Mouse (Mus musculus) forebrain, embryonic 13.5 days (tissue): Measurements from ENCODE around the gene Gm21304. TPM values are rescaled to one million over a fixed set of nuclear protein-coding genes. Genes with fewer than 3 reads are reported as not detected.
A peak's percentile ranks its signal among the peaks of the same experiment; 100 is the strongest.
"Not testable (repeated sequence)": the region's sequence is repeated elsewhere in the genome, so short reads cannot be mapped to it uniquely, and the experiment has no call there.

Source experiments
- ATAC-seq: fragments of 200-750 bp; cut with Nextera tagmentation; 2 replicates; pipeline ENCODE4 v1.8.0; 2017
- H3K27ac ChIP-seq: fragments of 300-500 bp; sonication (generic); 2 replicates; pipeline ENCODE4 v1.5.1; 2015; ENCODE audit warnings: inconsistent platforms, mild to moderate bottlenecking, moderate library complexity
- H3K27me3 ChIP-seq: fragments of 300-500 bp; sonication (generic); 2 replicates; pipeline ENCODE4 v1.6.1; 2015; ENCODE audit warnings: mild to moderate bottlenecking, inconsistent platforms
- H3K36me3 ChIP-seq: fragments of 300-500 bp; sonication (generic); 2 replicates; pipeline ENCODE4 v1.6.1; 2015; ENCODE audit warnings: mild to moderate bottlenecking, inconsistent platforms; ENCODE audit not compliant: poor library complexity, severe bottlenecking
- H3K4me1 ChIP-seq: fragments of 300-500 bp; sonication (generic); 2 replicates; pipeline ENCODE4 v1.6.1; 2015; ENCODE audit warnings: inconsistent platforms
- H3K4me2 ChIP-seq: fragments of 300-500 bp; sonication (generic); 2 replicates; pipeline ENCODE4 v1.6.1; 2015; ENCODE audit warnings: inconsistent platforms, mild to moderate bottlenecking, moderate library complexity
- H3K4me3 ChIP-seq: fragments of 300-500 bp; sonication (generic); 2 replicates; pipeline ENCODE4 v1.5.1; 2015; ENCODE audit warnings: mild to moderate bottlenecking, inconsistent platforms
- H3K9ac ChIP-seq: fragments of 300-500 bp; sonication (generic); 2 replicates; pipeline ENCODE4 v1.6.1; 2015; ENCODE audit warnings: mild to moderate bottlenecking, inconsistent platforms
- H3K9me3 ChIP-seq: fragments of 300-500 bp; sonication (generic); replicated peaks from 2 replicates; pipeline ENCODE4 v1.6.1; 2016; ENCODE audit warnings: inconsistent platforms
- WGBS: fragments of 180-500 bp; shearing (Covaris S2); methylation state at CpG from one replicate; pipeline ENCODE4 v1.1.7; 2015; 5-methylcytosine and 5-hydroxymethylcytosine counted together
- polyA plus RNA-seq: library from polyadenylated mRNA; unstranded; fragments of >200 nt; fragmentation: Nextera tagmentation; extraction: Ambion mirVana; gene quantifications from 2 replicates; pipeline ENCODE4 v1.2.1, GENCODE M21; 2015

The Gm21304 gene
- polyA plus RNA-seq = not detected in 2 replicates

GRCm38 (mm10) chr10:104168215-104168614 is at the start of gene Gm21304:
Gene Gm21304, plus strand, starts transcription at chr10:104168515.
- H3K4me2 ChIP-seq, H3K9me3 ChIP-seq, H3K4me3 ChIP-seq, H3K27ac ChIP-seq, H3K9ac ChIP-seq, H3K36me3 ChIP-seq, H3K27me3 ChIP-seq, H3K4me1 ChIP-seq, ATAC-seq: not testable (repeated sequence)
- WGBS = no CpG with 5 or more reads among the region's 3 CpGs

GRCm38 (mm10) chr10:104142687-104143086 is 25.6 kb upstream of the Gm21304 start, which contains the start of gene Gm21293:
Gene Gm21293, plus strand, starts transcription at chr10:104142987.
- whole genome bisulfite sequencing = no CpG with 5 or more reads among the region's 3 CpGs

DNA sequence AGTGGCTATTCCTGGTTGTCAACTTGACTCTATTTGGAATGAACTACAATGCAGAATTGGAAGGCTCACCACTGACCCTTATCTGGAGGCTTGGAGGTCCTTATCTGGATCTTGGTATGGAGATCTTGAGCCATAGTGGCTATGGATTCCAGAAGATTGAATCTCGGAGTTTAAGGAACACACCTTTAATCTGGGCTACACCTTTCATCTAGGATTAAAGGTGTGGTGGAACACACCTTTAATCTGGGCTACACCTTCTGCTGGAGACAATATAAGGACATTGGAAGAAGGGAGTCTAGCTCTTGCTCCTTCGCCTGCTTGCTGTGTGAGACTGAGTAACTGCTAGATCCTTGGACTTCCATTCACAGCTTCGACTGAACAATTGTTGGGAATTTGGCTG is 17.1 kb upstream of the Gm21304 start, which contains the start of gene Gm6763:
Gm6763 (plus strand) TSS at position 301 of the 400 bp plus-strand sequence.
- not testable (repeated sequence) for H3K4me2 ChIP-seq, H3K27me3 ChIP-seq, ATAC-seq, H3K9ac ChIP-seq, H3K27ac ChIP-seq, H3K4me1 ChIP-seq, H3K9me3 ChIP-seq, H3K36me3 ChIP-seq, H3K4me3 ChIP-seq
- no CpG with 5 or more reads among the region's 3 CpGs for WGBS

More at GRCm38 (mm10) chr10:104142687-104143086, 25.6 kb upstream of the Gm21304 start, which contains the start of gene Gm21293:
- not testable (repeated sequence) for H3K27me3 ChIP-seq, H3K36me3 ChIP-seq, H3K27ac ChIP-seq, ATAC-seq, H3K4me1 ChIP-seq, H3K4me2 ChIP-seq, H3K9me3 ChIP-seq, H3K9ac ChIP-seq, H3K4me3 ChIP-seq

DNA sequence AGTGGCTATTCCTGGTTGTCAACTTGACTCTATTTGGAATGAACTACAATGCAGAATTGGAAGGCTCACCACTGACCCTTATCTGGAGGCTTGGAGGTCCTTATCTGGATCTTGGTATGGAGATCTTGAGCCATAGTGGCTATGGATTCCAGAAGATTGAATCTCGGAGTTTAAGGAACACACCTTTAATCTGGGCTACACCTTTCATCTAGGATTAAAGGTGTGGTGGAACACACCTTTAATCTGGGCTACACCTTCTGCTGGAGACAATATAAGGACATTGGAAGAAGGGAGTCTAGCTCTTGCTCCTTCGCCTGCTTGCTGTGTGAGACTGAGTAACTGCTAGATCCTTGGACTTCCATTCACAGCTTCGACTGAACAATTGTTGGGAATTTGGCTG is 8.6 kb upstream of the Gm21304 start, which contains the start of gene Gm8764:
Gm8764 (plus strand) TSS at position 301 of the 400 bp plus-strand sequence.
- H3K4me2 ChIP-seq, H3K4me1 ChIP-seq, ATAC-seq, H3K27me3 ChIP-seq, H3K27ac ChIP-seq, H3K9me3 ChIP-seq, H3K36me3 ChIP-seq, H3K9ac ChIP-seq, H3K4me3 ChIP-seq: not testable (repeated sequence)
- no CpG with 5 or more reads among the region's 3 CpGs for whole genome bisulfite sequencing

GRCm38 (mm10) chr10:104176724-104177123 is 8.4 kb downstream of the Gm21304 start, which contains the start of gene Gm21312:
Gene Gm21312, plus strand, starts transcription at chr10:104177024.
- WGBS = no CpG with 5 or more reads among the region's 3 CpGs
- ATAC-seq, H3K4me2 ChIP-seq, H3K4me1 ChIP-seq, H3K9me3 ChIP-seq, H3K9ac ChIP-seq, H3K36me3 ChIP-seq, H3K27me3 ChIP-seq, H3K27ac ChIP-seq, H3K4me3 ChIP-seq: not testable (repeated sequence)

DNA sequence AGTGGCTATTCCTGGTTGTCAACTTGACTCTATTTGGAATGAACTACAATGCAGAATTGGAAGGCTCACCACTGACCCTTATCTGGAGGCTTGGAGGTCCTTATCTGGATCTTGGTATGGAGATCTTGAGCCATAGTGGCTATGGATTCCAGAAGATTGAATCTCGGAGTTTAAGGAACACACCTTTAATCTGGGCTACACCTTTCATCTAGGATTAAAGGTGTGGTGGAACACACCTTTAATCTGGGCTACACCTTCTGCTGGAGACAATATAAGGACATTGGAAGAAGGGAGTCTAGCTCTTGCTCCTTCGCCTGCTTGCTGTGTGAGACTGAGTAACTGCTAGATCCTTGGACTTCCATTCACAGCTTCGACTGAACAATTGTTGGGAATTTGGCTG is 16.9 kb downstream of the Gm21304 start, which contains the start of gene Gm20765:
Gm20765 (plus strand) TSS at position 301 of the 400 bp plus-strand sequence.
- H3K27me3 ChIP-seq, H3K36me3 ChIP-seq, H3K9me3 ChIP-seq, ATAC-seq, H3K27ac ChIP-seq, H3K4me2 ChIP-seq, H3K4me3 ChIP-seq, H3K4me1 ChIP-seq, H3K9ac ChIP-seq: not testable (repeated sequence)
- WGBS = no CpG with 5 or more reads among the region's 3 CpGs

- H3K9me3 ChIP-seq = not testable (repeated sequence)
Observed at GRCm38 (mm10) chr10:104193742-104194141, 25.4 kb downstream of the Gm21304 start, which contains the start of gene Gm4340. Gene Gm4340, plus strand, starts transcription at chr10:104194042.

DNA sequence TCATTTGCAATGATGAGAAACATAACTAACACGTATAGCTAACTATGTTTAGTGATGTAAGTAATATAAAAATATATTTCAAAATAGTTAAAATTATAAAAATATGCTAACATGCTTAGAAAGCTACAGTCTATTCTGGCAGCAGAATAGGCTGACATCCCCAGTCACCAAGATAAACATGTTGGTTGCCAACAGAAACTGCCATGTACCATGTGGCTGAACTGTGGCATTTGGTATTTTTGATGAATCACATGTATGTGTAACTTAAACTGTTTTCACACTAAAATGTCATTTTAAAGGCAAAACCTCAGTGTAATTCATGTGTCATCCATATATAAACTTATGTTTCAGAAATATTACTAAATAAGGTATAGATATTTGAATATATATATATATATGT is 41.3 kb downstream of the Gm21304 start:
- no peaks in the 10 kb centered on the region for H3K27me3 ChIP-seq
- no peak overlapping the region for H3K4me2 ChIP-seq
- no peaks in the 10 kb centered on the region for H3K9me3 ChIP-seq
- no peak overlapping the region for H3K27ac ChIP-seq
- no peak overlapping the region for H3K9ac ChIP-seq
- H3K4me1 ChIP-seq = no peaks in the 10 kb centered on the region
- WGBS = 79% methylated on average over 1 of the region's 1 CpGs
- ATAC-seq = no peak; the same call in 1 of the 2 replicates
- no peaks in the 10 kb centered on the region for H3K36me3 ChIP-seq
- H3K4me3 ChIP-seq = no peak overlapping the region

More at GRCm38 (mm10) chr10:104193742-104194141, 25.4 kb downstream of the Gm21304 start, which contains the start of gene Gm4340:
- ATAC-seq, H3K4me1 ChIP-seq, H3K4me3 ChIP-seq, H3K27me3 ChIP-seq, H3K27ac ChIP-seq, H3K36me3 ChIP-seq, H3K4me2 ChIP-seq, H3K9ac ChIP-seq: not testable (repeated sequence)
- no CpG with 5 or more reads among the region's 3 CpGs for WGBS

DNA sequence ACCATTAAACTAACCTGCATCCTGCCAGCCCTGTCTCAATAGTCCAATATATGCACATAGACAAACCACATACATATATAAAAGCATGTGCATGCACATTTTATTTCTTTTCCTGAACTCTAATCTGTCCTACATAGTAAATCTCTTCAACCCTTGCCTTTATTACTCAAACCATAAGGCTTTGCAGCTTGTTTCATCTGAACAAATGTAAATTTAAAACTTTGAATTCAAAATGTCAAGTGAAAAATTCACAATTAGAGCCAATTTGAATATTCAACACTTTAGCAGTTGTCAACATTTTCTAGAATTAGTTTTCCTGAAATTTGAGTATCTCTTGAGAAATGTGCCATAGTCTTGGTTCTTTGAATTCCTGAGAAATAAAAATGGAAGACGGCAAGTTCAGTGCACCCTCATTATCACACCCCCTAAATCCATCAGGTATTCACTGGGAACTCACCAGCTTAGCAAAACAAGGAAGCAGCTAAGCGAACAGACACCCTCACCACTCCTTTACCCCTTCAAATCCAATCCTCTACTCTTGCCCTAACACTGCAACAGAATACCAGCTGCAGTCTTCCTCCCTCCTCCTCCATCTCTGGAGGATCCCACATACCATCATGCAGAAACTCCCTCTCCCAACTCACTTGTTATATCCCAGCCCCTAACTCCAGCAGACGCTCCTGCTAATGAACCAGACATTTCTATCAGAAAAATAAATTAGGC is 42.1 kb downstream of the Gm21304 start:
- WGBS = 74% methylated on average over 3 of the region's 3 CpGs
- H3K9ac ChIP-seq = no peak overlapping the region
- no peak overlapping the region for H3K4me2 ChIP-seq

DNA sequence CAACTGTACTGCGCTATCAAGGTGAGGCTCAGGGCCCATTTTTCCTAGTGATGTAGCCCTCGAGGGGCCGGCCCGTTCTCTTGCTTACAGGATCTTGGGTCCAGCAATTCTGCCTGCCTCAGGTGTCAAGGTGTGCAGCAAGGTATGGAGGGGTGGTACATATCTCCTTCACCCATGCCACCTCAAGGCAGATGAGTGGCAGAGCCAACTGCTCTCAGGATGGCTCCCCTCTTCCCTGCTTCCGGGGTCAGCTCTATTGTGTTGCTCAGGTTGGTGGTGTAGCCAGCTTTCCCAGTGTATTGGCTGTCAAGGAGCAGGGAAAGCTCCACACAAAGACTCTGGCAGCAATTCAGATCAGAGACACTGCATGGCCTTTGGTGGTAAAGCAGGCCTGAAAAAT is 46.2 kb downstream of the Gm21304 start:
- no peaks in the 10 kb centered on the region for H3K36me3 ChIP-seq
- H3K4me3 ChIP-seq = no peak overlapping the region
- no peak overlapping the region for H3K27ac ChIP-seq
- H3K9me3 ChIP-seq = no peaks in the 10 kb centered on the region
- no peaks in the 10 kb centered on the region for H3K27me3 ChIP-seq
- H3K9ac ChIP-seq = no peak overlapping the region
- no peaks in the 10 kb centered on the region for H3K4me1 ChIP-seq
- no peak overlapping the region for H3K4me2 ChIP-seq
- no peak for ATAC-seq
- 89% methylated on average over 5 of the region's 5 CpGs for WGBS

More for the DNA sequence above, 42.1 kb downstream of the Gm21304 start:
- Histone ChIP-seq H3K4me1 (no peaks in the 10 kb centered on the region), H3K27me3 (no peaks in the 10 kb centered on the region), H3K9me3 (no peaks in the 10 kb centered on the region), H3K4me3 (no peak overlapping the region), H3K36me3 (no peaks in the 10 kb centered on the region), H3K27ac (no peak overlapping the region)
- ATAC-seq = peak; percentile 55; the same call in 1 of the 2 replicates
